Mouse (Mus musculus) liver, embryonic 15.5 days (tissue): Measurements from ENCODE around the gene Vipr1. TPM values are rescaled to one million over a fixed set of nuclear protein-coding genes. Genes with fewer than 3 reads are reported as not detected.

Experiments
- ATAC-seq: fragments of 200-750 bp; cut with Nextera tagmentation; 2 replicates; pipeline ENCODE4 v1.8.0; 2017; ENCODE audit warnings: moderate number of reproducible peaks, mild to moderate bottlenecking, moderate library complexity; ENCODE audit not compliant: insufficient read depth
- H3K27ac ChIP-seq: fragments of 300-500 bp; sonication (generic); replicated peaks from 2 replicates; pipeline ENCODE4 v1.5.1; 2015; ENCODE audit warnings: mild to moderate bottlenecking, inconsistent platforms
- H3K27me3 ChIP-seq: fragments of 300-500 bp; sonication (generic); 2 replicates; pipeline ENCODE4 v1.6.1; 2015; ENCODE audit warnings: mild to moderate bottlenecking, inconsistent platforms
- H3K36me3 ChIP-seq: fragments of 300-500 bp; sonication (generic); replicated peaks from 2 replicates; pipeline ENCODE4 v1.6.1; 2015; ENCODE audit warnings: moderate library complexity, mild to moderate bottlenecking, inconsistent platforms
- H3K4me1 ChIP-seq: fragments of 300-500 bp; sonication (generic); replicated peaks from 2 replicates; pipeline ENCODE4 v1.6.1; 2015; ENCODE audit warnings: inconsistent platforms
- H3K4me2 ChIP-seq: fragments of 300-500 bp; sonication (generic); 2 replicates; pipeline ENCODE4 v1.6.1; 2015; ENCODE audit warnings: moderate library complexity, mild to moderate bottlenecking, inconsistent platforms
- H3K4me3 ChIP-seq: fragments of 300-500 bp; sonication (generic); replicated peaks from 2 replicates; pipeline ENCODE4 v1.5.1; 2015; ENCODE audit warnings: mild to moderate bottlenecking, inconsistent platforms
- H3K9ac ChIP-seq: fragments of 300-500 bp; sonication (generic); 2 replicates; pipeline ENCODE4 v1.6.1; 2015; ENCODE audit warnings: moderate library complexity, mild to moderate bottlenecking, inconsistent platforms
- H3K9me3 ChIP-seq: fragments of 300-500 bp; sonication (generic); replicated peaks from 2 replicates; pipeline ENCODE4 v1.6.1; 2016; ENCODE audit warnings: inconsistent platforms
- WGBS: fragments of 180-500 bp; shearing (Covaris S2); methylation state at CpG from one replicate; pipeline ENCODE4 v1.1.7; 2015; ENCODE audit warnings: mixed read lengths; ENCODE audit not compliant: insufficient replicate concordance; 5-methylcytosine and 5-hydroxymethylcytosine counted together
- polyA plus RNA-seq: library from polyadenylated mRNA; unstranded; fragments of >200 nt; fragmentation: Nextera tagmentation; extraction: Ambion mirVana; gene quantifications from 2 replicates; pipeline ENCODE4 v1.2.1, GENCODE M21; 2015

Gene Vipr1
- polyA plus RNA-seq, 1 experiment from 2014 or later = 0.69 TPM

DNA sequence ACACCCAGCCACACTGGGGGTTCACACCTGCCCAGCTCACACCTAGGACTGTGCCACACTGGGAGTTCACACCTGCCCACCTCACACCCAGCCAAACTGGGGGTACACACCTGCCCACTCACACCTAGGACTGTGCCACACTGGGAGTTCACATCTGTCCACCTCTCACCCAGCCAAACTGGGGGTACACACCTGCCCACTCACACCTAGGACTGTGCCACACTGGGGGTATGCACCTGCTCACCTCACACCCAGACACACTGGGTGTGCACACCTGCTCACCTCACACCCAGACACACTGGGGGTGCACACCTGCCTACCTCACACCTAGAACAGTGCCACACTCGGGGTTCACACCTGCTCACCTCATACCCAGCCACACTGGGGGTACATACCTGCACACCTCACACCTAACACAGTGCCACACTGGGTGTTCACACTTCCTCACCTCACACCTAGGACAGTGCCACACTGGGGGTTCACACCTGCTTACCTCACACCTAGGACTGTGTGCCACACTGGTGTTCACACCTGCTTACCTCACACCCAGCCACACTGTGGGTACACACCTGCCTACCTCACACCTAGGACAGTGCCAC is 35.9 kb upstream of the Vipr1 start:
- no peak; the same call in 1 of the 2 replicates for ATAC-seq
- Histone ChIP-seq H3K36me3 (no peaks in the 10 kb centered on the region), H3K9ac (no peak overlapping the region), H3K27ac (no peak overlapping the region), H3K4me3 (no peak overlapping the region), H3K4me2 (no peak overlapping the region), H3K9me3 (no peaks in the 10 kb centered on the region), H3K27me3 (peaks cover 3% of the 10 kb centered on the region; the same call in 1 of the 2 replicates), H3K4me1 (no peaks in the 10 kb centered on the region)
- WGBS = 41% methylated on average over 1 of the region's 1 CpGs

GRCm38 (mm10) chr9:121609381-121609780 is 33.1 kb upstream of the Vipr1 start:
- WGBS = 26% methylated on average over 6 of the region's 6 CpGs
- no peak for ATAC-seq
- Histone ChIP-seq H3K27me3 (peaks cover 3% of the 10 kb centered on the region), H3K36me3 (no peaks in the 10 kb centered on the region), H3K27ac (no peak overlapping the region), H3K9ac (no peak overlapping the region), H3K4me2 (no peak overlapping the region), H3K4me3 (no peak overlapping the region), H3K9me3 (no peaks in the 10 kb centered on the region), H3K4me1 (no peaks in the 10 kb centered on the region)

DNA sequence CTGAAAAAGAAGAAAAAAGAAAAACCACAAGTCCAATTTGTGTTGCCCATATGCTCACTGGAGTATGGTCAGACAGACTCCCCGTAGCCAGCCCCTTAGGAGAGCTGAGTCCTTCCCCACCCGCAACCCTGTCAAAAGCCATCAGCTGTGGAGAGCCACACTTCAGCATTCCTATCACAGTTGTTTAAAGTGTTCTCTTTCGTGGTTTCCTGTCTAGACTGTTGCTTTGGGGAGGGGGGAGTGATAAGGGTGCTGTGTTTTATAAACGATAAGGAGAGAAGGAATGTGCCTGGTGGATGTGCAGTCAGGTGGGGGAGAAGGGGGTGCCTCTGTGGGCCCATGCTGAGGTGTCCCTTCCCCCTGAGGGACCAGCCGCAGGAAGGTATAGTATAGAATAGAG is 29.3 kb upstream of the Vipr1 start:
- H3K9ac ChIP-seq = no peak overlapping the region
- H3K27me3 ChIP-seq = no peaks in the 10 kb centered on the region; the same call in none of the 2 replicates
- H3K4me3 ChIP-seq = no peak overlapping the region
- WGBS = 9% methylated on average over 4 of the region's 5 CpGs
- H3K27ac ChIP-seq = no peak overlapping the region
- H3K4me1 ChIP-seq = no peaks in the 10 kb centered on the region
- no peaks in the 10 kb centered on the region for H3K9me3 ChIP-seq
- no peak for ATAC-seq
- no peaks in the 10 kb centered on the region for H3K36me3 ChIP-seq
- H3K4me2 ChIP-seq = no peak overlapping the region

- no peak for ATAC-seq
- H3K36me3 ChIP-seq = no peaks in the 10 kb centered on the region
- H3K9me3 ChIP-seq = no peaks in the 10 kb centered on the region
- H3K27ac ChIP-seq = no peak overlapping the region
- no peaks in the 10 kb centered on the region; the same call in none of the 2 replicates for H3K27me3 ChIP-seq
- H3K4me2 ChIP-seq = no peak overlapping the region
- H3K9ac ChIP-seq = no peak overlapping the region
- no peaks in the 10 kb centered on the region for H3K4me1 ChIP-seq
- no peak overlapping the region for H3K4me3 ChIP-seq
Observed at GRCm38 (mm10) chr9:121614241-121614757, 28.2 kb upstream of the Vipr1 start.

- H3K4me1 ChIP-seq = no peaks in the 10 kb centered on the region
- H3K4me2 ChIP-seq = no peak overlapping the region
- H3K27ac ChIP-seq = no peak overlapping the region
- WGBS = 33% methylated on average over 3 of the region's 3 CpGs
- no peak overlapping the region for H3K4me3 ChIP-seq
- no peaks in the 10 kb centered on the region for H3K36me3 ChIP-seq
- H3K9ac ChIP-seq = no peak overlapping the region
- ATAC-seq = no peak
- peaks cover 3% of the 10 kb centered on the region for H3K27me3 ChIP-seq
- no peaks in the 10 kb centered on the region for H3K9me3 ChIP-seq
Observed at GRCm38 (mm10) chr9:121616471-121616870, 26.0 kb upstream of the Vipr1 start.

DNA sequence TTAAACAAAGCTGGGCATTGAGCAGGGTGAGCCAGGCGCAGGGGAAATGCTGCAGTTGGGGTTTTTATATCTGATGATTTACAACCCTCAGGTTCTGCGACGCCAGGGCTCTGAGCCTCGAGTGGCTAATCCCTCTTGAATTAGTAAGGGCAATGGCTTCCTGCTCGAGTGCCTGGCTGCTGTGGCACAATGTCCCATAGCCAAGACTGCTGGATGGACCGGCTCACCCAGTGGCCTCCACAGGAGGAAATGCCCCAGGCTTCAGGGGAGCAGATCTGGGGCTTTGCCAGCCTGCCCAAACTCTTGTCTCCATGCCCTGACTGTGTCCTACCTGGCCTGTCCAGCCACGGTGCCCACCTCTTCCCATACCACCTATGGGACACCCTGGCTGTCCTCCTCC is 23.1 kb upstream of the Vipr1 start:
- H3K9ac ChIP-seq = no peak overlapping the region
- H3K4me1 ChIP-seq = no peaks in the 10 kb centered on the region
- 35% methylated on average over 7 of the region's 7 CpGs for WGBS
- no peaks in the 10 kb centered on the region for H3K9me3 ChIP-seq
- H3K4me3 ChIP-seq = no peak overlapping the region
- no peak for ATAC-seq
- peaks cover 3% of the 10 kb centered on the region for H3K27me3 ChIP-seq
- no peak overlapping the region for H3K4me2 ChIP-seq
- H3K36me3 ChIP-seq = no peaks in the 10 kb centered on the region
- no peak overlapping the region for H3K27ac ChIP-seq

- H3K9me3 ChIP-seq = no peaks in the 10 kb centered on the region
- H3K27me3 ChIP-seq = peaks cover 3% of the 10 kb centered on the region; the same call in 1 of the 2 replicates
- no peak overlapping the region for H3K27ac ChIP-seq
- no peak for ATAC-seq
- no peaks in the 10 kb centered on the region for H3K36me3 ChIP-seq
- no peak overlapping the region for H3K9ac ChIP-seq
- WGBS = 65% methylated on average over 4 of the region's 4 CpGs
- no peaks in the 10 kb centered on the region for H3K4me1 ChIP-seq
- no peak overlapping the region for H3K4me2 ChIP-seq
- no peak overlapping the region for H3K4me3 ChIP-seq
Observed at GRCm38 (mm10) chr9:121623235-121623634, 19.3 kb upstream of the Vipr1 start.

DNA sequence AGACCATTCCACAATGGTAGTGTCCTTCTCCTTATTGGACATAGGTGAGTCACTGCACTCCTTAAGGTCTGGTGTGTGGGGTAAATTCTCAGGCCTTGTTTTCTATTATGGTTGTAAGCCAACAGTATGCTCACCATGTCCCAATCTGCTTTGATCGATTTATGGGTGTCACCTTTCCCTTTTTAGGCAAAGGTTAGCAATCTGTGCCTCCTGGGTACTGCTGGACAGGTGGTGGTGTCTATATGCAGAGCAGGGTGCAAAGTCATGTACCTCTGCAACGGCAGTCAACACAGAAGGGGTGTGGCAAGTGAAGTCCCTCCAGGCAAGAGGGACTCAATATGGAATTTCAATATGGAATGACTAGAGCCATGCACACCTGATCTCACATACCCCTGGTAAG is 17.6 kb upstream of the Vipr1 start:
- 0 out of 2 replicates have a peak, but pooled peaks cover under 1% of the 10 kb centered on the region for H3K27me3 ChIP-seq
- H3K9ac ChIP-seq = no peak overlapping the region
- no peaks in the 10 kb centered on the region for H3K4me1 ChIP-seq
- H3K4me2 ChIP-seq = no peak overlapping the region
- no peak for ATAC-seq
- no peaks in the 10 kb centered on the region for H3K9me3 ChIP-seq
- WGBS = 51% methylated on average over 2 of the region's 2 CpGs
- no peak overlapping the region for H3K4me3 ChIP-seq
- H3K27ac ChIP-seq = no peak overlapping the region
- H3K36me3 ChIP-seq = no peaks in the 10 kb centered on the region

DNA sequence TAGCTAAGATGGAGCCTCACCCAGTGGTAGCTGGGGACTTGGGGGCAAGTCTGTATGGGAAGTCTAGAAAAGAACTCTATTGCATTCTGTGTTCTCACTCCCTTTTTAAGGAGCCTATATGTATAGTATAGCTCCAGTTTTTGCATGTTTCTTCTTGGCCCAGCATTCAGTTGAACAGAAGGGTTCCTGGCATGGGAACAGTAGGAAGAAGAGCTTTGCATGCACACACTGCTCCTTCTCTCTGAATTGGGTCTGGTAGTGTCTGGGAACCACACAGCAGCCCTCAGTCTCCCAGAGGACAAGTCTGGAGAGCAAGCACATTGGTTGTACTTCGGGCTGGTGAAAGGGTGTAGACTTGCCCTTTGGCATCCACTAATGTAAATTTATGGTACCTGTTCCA is 11.9 kb upstream of the Vipr1 start:
- no peak overlapping the region for H3K4me2 ChIP-seq
- no peak overlapping the region for H3K4me3 ChIP-seq
- no peak overlapping the region for H3K27ac ChIP-seq
- no peaks in the 10 kb centered on the region for H3K27me3 ChIP-seq
- H3K9ac ChIP-seq = no peak overlapping the region
- no peaks in the 10 kb centered on the region for H3K36me3 ChIP-seq
- ATAC-seq = no peak
- H3K9me3 ChIP-seq = no peaks in the 10 kb centered on the region
- no peaks in the 10 kb centered on the region for H3K4me1 ChIP-seq
- 33% methylated on average over 1 of the region's 1 CpGs for WGBS

- H3K27me3 ChIP-seq = no peaks in the 10 kb centered on the region
- H3K4me2 ChIP-seq = no peak overlapping the region
- H3K4me3 ChIP-seq = no peak overlapping the region
- 17% methylated on average over 4 of the region's 4 CpGs for WGBS
- no peak overlapping the region for H3K27ac ChIP-seq
- no peak for ATAC-seq
- no peaks in the 10 kb centered on the region for H3K9me3 ChIP-seq
- H3K9ac ChIP-seq = no peak overlapping the region
- H3K36me3 ChIP-seq = no peaks in the 10 kb centered on the region
- no peaks in the 10 kb centered on the region for H3K4me1 ChIP-seq
Observed at GRCm38 (mm10) chr9:121631946-121632345, 10.6 kb upstream of the Vipr1 start.

GRCm38 (mm10) chr9:121632891-121633290 is 9.6 kb upstream of the Vipr1 start:
- H3K9ac ChIP-seq = no peak overlapping the region
- no peaks in the 10 kb centered on the region for H3K36me3 ChIP-seq
- no peak for ATAC-seq
- no peaks in the 10 kb centered on the region for H3K4me1 ChIP-seq
- WGBS = 84% methylated on average over 10 of the region's 10 CpGs
- H3K4me3 ChIP-seq = no peak overlapping the region
- H3K4me2 ChIP-seq = no peak overlapping the region
- H3K27me3 ChIP-seq = no peaks in the 10 kb centered on the region
- H3K27ac ChIP-seq = no peak overlapping the region
- no peaks in the 10 kb centered on the region for H3K9me3 ChIP-seq

DNA sequence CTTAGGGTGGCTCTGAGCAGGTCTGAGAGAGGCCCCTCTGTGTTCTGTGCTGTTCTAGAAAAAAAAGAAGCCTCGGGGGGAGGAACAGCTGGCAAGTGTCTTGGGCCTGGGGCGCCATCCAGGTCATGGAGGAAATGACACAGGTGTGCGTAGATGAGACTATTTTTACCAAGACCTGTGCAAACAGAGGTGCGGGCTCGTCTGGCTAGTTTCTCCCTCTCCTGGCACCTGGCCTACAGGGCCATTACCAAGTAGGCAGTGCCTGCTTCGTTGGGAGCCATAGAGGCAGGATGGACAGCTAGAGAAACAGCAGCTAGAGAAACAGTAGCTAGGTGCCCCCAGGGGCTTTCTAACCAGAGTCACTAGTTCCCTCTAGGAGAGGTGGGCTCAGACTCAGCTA is 9.2 kb upstream of the Vipr1 start:
- H3K9me3 ChIP-seq = no peaks in the 10 kb centered on the region
- no peaks in the 10 kb centered on the region for H3K4me1 ChIP-seq
- H3K27me3 ChIP-seq = no peaks in the 10 kb centered on the region
- no peak overlapping the region for H3K4me3 ChIP-seq
- H3K9ac ChIP-seq = no peak overlapping the region
- H3K36me3 ChIP-seq = no peaks in the 10 kb centered on the region
- H3K27ac ChIP-seq = no peak overlapping the region
- 57% methylated on average over 6 of the region's 6 CpGs for WGBS
- H3K4me2 ChIP-seq = no peak overlapping the region
- no peak for ATAC-seq
